Mouse (Mus musculus): ENCODE results near the gene Med25.
A peak's percentile ranks its signal among the peaks of the same experiment; 100 is the strongest.
"Not testable (repeated sequence)": the region's sequence is repeated elsewhere in the genome, so short reads cannot be mapped to it uniquely, and the experiment has no call there.

Gene Med25

DNA sequence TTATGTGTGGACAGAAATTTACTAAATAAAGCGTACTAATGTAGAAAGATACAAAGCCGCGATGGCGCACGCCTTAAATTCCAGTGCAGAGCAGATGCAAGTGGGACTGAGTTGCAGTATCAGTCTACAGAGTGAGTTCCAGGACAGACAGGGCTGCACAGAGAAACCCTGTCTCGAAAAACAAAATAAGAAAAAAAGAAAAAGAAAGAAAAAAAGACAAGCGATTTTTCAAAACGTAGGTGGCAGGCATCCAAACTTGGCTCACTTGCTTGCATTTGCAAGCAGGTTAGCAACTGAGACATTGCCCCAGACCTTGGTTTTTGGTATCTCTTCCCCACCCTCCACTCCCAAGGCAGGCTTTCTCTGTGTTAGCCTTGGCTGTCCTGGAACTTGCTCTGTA is 685 bp upstream of the Med25 start:
- DNase-seq (ENCODE audit: low read depth, low spot score) = peak; percentile 41

GRCm38 (mm10) chr7:44891611-44892010 is 901 bp downstream of the Med25 start:
- no peak for DNase-seq (ENCODE audit: low read depth, low spot score)

GRCm38 (mm10) chr7:44890737-44891136 is 1.8 kb downstream of the Med25 start:
- no peak for DNase-seq (ENCODE audit: low read depth, low spot score)

DNA sequence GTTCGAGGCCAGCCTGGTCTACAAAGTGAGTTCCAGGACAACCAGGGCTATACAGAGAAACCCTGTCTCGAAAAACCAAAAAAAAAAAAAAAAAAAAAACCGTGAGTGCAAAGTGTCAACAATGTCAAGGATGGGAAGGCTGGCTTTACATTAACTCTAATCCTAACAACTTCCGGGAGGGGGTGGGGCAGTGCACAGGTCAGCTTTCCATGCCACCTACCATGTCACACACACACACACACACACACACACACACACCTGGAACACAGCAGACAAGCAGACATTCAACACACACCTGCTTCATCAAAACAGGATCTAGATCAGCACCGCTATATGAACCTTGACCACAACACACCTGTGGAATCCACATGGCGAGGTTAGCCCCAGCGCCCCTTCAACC is 2.3 kb downstream of the Med25 start:
- no peak for DNase-seq (ENCODE audit: low read depth, low spot score)

- peak; percentile 65 for DNase-seq (ENCODE audit: low read depth, low spot score)
Measured at GRCm38 (mm10) chr7:44888256-44889105, 4.0 kb downstream of the Med25 start.

GRCm38 (mm10) chr7:44886964-44887363 is 5.5 kb downstream of the Med25 start:
- DNase-seq (ENCODE audit: low read depth, low spot score) = no peak

GRCm38 (mm10) chr7:44884637-44885036 is 7.9 kb downstream of the Med25 start:
- no peak for DNase-seq (ENCODE audit: low read depth, low spot score)

- no peak for DNase-seq (ENCODE audit: low read depth, low spot score)
Measured at GRCm38 (mm10) chr7:44883036-44883435, 9.5 kb downstream of the Med25 start.

DNA sequence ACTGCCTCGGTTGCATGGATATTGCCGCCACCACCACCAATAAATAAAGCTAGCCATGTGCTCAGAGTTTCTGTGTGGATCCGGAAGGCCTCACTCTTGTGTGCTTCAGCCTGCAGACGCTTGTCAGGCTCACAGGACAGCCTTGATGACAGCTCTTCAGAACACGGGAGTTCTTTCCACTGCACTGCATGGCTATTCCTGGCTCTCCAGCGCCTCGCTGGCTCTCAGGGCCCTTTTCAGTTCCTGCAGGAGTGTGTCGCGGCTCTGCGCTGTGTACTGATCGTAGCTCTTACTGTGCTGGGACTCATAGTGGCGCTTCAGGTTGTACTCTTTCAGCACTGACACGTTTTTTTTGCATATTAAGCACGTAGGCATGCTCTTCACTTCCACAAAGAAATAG is 14.7 kb downstream of the Med25 start:
- DNase-seq (ENCODE audit: low read depth, low spot score) = no peak

DNA sequence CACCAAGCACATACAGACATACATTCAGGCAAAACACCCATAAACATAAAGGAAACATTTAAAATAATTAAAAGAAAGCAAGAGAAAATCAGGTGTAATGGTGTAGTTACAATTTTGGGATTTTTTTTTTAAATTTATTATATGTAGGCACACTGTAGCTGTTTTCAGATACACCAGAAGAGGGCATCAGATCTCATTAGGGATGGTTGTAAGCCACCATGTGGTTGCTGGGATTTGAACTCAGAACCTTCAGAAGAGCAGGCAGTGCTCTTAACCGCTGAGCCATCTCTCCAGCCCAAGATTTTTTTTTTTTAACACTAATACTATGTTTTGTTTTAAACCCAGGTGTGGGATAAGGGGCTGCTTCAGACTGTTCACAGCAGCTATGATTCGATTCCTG is 20.7 kb downstream of the Med25 start:
- DNase-seq (ENCODE audit: low read depth, low spot score) = not testable (repeated sequence)

GRCm38 (mm10) chr7:44871181-44871580 is 21.3 kb downstream of the Med25 start:
- no peak for DNase-seq (ENCODE audit: low read depth, low spot score)

- no peak for DNase-seq (ENCODE audit: low read depth, low spot score)
Measured at GRCm38 (mm10) chr7:44870614-44871013, 21.9 kb downstream of the Med25 start.

DNA sequence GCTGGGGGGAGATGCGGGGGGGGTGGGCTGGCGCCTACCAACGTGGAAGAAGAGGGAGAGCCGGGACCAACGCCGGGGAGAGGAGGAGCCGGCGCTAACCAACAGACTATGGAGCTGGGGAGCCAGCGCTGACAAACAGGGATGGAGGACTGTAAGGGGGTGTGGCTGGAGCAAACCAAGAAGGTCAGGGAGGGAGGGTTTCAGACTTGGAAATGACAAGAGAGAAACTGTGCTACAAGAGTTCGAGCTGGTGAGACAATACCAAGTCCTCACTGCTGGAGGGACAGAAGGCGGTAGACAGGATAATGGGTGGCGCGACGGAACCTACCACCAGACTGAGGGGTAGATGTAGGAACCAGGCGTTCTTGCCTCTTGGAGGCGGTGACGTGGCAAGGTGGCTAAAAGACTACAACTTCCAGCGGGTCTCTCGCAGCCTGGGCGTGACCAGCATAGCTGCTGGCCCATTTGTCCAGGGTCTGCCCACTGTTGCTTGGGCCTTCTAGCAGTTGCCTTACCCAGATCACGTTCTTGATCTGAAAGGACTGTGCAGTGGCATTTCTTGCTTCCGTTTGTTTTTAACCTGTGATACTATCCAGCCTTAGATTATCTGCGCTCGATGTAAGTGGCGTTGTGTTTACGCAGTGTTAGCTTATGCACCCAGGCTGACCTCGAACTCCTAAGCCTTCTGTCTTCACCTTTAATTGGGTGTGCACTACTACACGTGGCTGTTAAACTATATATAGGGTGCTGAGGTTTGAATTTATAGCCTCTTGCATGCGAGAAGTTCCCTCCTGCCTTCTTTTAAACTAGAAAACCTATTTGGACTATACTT is 22.6 kb downstream of the Med25 start, which contains the start of gene Ptov1:
Gene Ptov1, minus strand, starts transcription at position 92 of the 832 bp plus-strand sequence.
- peak; percentile 97 for DNase-seq (ENCODE audit: low read depth, low spot score)

GRCm38 (mm10) chr7:44868919-44869696 is 23.4 kb downstream of the Med25 start:
- DNase-seq (ENCODE audit: low read depth, low spot score) = peak; percentile 43

DNA sequence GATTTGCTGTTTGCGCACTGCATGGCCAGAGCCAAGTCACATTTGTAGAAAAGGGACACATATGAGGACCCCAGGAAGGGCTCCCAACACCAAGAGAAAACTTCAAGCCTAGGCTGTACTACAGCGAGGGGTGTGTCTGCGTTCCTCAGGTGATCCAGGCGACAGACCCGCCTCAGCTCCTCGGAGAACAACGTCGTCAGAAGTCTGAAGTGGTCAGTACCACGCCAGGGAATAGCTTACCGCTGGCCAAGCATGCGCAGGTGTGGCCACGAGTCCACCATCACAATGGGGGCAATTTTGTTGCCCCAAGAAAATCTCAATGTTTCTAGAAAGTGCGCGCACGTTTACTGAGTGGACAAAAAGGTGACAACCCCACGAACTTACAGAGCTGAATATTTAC is 24.0 kb downstream of the Med25 start:
- peak; percentile 24 for DNase-seq (ENCODE audit: low read depth, low spot score)

- DNase-seq (ENCODE audit: low read depth, low spot score) = no peak
Measured at GRCm38 (mm10) chr7:44867802-44868201, 24.7 kb downstream of the Med25 start.

DNA sequence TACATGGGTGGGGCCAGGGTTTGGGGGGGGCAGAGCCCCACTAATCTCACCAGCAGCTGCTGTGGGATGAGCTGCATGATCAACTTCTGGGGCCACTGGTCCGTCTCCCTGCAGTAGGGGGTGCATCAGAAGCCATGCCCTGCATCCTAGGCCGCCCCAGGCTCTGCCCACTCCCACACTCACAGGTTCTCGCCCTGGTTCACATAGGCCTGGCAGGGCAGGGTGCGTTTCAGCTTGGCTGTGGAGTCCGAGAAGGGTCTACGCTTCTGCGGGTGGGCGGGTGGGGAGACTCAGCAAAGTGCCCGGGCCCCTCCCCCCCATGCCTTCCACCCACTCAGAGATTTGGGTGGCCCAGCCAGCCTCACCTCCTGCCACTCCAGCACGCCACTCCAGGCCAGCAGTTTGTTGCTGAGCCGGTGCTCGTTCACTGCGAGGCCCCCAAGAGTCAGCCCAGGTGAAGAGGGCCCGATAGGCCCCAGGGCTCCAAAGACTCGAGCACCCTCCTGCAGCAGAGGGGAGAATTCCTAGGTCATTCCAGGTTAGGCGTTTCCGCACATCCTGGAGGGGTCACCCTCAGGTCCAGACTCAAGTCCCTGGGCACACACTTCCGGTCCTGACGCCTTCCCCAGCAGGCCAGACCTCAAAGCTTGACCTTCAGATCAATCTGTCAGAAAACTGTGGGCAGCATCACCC is 25.4 kb downstream of the Med25 start:
- no peak for DNase-seq (ENCODE audit: low read depth, low spot score)

DNA sequence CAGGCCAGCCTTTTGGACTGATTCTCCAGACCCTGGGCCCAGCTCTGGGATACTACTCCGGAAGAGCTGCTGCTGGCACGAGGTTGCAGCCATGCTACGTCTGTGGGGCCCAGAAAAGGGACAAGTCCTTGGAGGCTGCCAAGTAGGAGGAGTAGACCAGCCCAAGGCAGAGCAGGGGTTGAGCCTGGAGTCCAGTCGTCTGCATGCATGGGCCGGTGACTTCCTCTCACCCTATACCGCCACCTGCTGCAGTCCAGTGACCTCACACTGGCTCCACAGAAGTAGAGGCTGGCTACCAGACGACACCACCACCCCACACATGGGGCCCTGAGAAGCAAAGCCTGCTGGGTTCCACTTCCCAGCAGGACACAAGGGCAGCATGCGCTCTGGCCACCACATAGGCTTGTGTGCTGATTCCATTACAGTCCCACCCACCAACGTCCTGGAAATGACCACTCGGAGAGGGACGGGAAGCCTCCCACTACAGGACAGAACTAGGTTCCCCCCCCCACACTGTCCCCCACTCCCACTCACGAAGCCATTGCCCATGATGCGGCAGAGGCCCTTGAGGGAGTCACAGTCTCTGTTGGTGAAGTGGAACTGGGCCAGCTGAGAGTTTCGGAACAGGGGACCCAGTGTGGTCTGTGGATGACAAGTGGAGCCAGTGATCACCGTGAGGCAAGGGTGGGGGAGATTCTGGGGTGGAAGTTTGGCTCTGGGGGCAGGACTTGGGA is 26.1 kb downstream of the Med25 start:
- DNase-seq (ENCODE audit: low read depth, low spot score) = peak; percentile 88

DNA sequence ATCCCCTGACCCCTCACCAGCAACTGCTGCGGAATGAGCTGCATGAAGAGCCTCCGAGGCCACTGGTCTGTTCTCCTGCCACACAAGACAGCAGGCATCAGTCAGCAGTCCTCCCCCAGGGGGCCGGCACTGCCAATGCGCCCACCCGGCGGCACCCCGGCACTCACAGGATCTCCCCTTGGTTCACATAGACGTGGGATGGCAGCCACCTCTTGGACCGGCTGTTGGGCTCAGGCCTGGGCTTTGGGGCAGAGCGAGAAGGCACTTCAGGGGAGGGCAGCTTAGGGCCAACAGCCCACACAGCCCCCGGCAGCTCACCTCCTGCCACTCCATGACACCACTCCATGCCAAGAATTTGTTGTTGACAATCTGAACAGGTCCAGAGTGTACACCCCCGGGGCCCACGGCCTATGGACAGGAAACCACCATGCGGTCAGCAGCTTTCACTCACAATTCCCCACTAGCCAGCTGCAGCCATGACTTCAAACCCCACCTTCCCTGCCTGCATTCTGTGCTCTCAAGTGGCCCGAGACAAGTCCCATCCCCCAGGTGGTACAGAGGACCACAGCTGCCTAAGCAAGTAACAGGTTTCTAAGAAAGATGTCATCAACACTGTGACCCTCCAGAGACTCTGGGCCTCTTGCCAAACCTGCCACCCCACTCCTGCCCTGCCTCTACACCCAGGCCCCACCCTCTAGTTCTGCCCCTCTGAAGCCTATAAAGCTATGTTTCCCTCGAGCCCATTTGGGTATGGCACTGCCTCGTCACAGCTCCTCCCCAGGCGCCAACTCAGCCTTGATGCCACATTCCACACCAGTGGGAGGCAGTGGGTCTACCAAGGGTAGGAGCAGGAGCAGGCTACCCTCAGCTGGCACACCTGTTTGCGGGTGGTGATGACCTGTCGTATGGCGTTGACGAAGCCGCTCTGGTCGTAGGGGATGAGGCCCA is 27.6 kb downstream of the Med25 start:
- DNase-seq (ENCODE audit: low read depth, low spot score) = no peak

Data from 3T3-L1 (cell line).